Mouse (Mus musculus): ENCODE data around the gene Gpr4.

GRCm38 (mm10) chr7:19252078-19252477, 39.7 kb downstream of the Gpr4 start:
- no peak for TF ChIP-seq POLR2A (IDR thresholded peaks at IDR 0.05; ENCODE audit: extremely low read depth, insufficient read depth, low read length)
- no peak for TF ChIP-seq CTCF (IDR thresholded peaks at IDR 0.05; ENCODE audit: extremely low read depth, insufficient read depth, low read length)
